Mouse (Mus musculus) heart, embryonic 14.5 days (tissue): ENCODE measurements around the gene Cd248. TPM values are rescaled to one million over a fixed set of nuclear protein-coding genes. Genes with fewer than 3 reads are reported as not detected.

ENCODE experiments used
- ATAC-seq: fragments of 200-750 bp; cut with Nextera tagmentation; 2 replicates; pipeline ENCODE4 v1.8.0; 2017; ENCODE audit warnings: low read depth, moderate TSS enrichment; ENCODE audit not compliant: insufficient number of reproducible peaks, insufficient read depth, low FRiP score
- H3K27ac ChIP-seq, 2 experiments: fragments of 200-500 bp in 1 of 2; fragments of 300-500 bp in 1 of 2; sonication (generic) in 1 of 2; replicated peaks in 1 of 2; 2 replicates each; pipeline ENCODE4 v1.5.1; 2012 to 2014; ENCODE audit warnings: low read depth in 2 of 2, low read length in 2 of 2, control low read depth in 1 of 2, mild to moderate bottlenecking in 1 of 2, mixed read lengths in 1 of 2; ENCODE audit not compliant: control insufficient read depth in 1 of 2, insufficient read depth in 1 of 2
- H3K27me3 ChIP-seq: fragments of 300-500 bp; sonication (generic); 2 replicates; pipeline ENCODE4 v1.6.1; 2014; ENCODE audit warnings: mild to moderate bottlenecking, low read length, control low read depth; ENCODE audit not compliant: control insufficient read depth, insufficient read depth
- H3K36me3 ChIP-seq: fragments of 300-500 bp; sonication (generic); 2 replicates; pipeline ENCODE4 v1.6.1; 2014; ENCODE audit warnings: mild to moderate bottlenecking, control low read depth, low read length, mixed read lengths; ENCODE audit not compliant: control insufficient read depth, insufficient read depth
- H3K4me1 ChIP-seq, 2 experiments: fragments of 200-500 bp in 1 of 2; fragments of 300-500 bp in 1 of 2; sonication (generic) in 1 of 2; 2 replicates each; pipeline ENCODE4 v1.6.1; 2012 to 2014; ENCODE audit warnings: low read length in 2 of 2, control low read depth in 1 of 2, mixed read lengths in 1 of 2; ENCODE audit not compliant: control insufficient read depth in 2 of 2, insufficient read depth in 2 of 2
- H3K4me2 ChIP-seq: fragments of 300-500 bp; sonication (generic); 2 replicates; pipeline ENCODE4 v1.6.1; 2014; ENCODE audit warnings: mild to moderate bottlenecking, low read length
- H3K4me3 ChIP-seq, 2 experiments: fragments of 200-500 bp in 1 of 2; fragments of 300-500 bp in 1 of 2; sonication (generic) in 1 of 2; 2 replicates each; pipeline ENCODE4 v1.5.1; 2012 to 2014; ENCODE audit warnings: low read length in 2 of 2, mild to moderate bottlenecking in 2 of 2, control low read depth in 1 of 2, low read depth in 1 of 2, moderate library complexity in 1 of 2; ENCODE audit not compliant: control insufficient read depth in 1 of 2, insufficient read depth in 1 of 2
- H3K9ac ChIP-seq: fragments of 300-500 bp; sonication (generic); 2 replicates; pipeline ENCODE4 v1.6.1; 2014; ENCODE audit warnings: mild to moderate bottlenecking, low read length
- H3K9me3 ChIP-seq: fragments of 300-500 bp; sonication (generic); 2 replicates; pipeline ENCODE4 v1.6.1; 2016; ENCODE audit warnings: low read length, control low read depth; ENCODE audit not compliant: control insufficient read depth
- WGBS: fragments of 180-500 bp; shearing (Covaris S2); extraction: QIAGEN DNeasy Blood & Tissue Kit; methylation state at CpG from one replicate; pipeline ENCODE4 v1.1.7; 2014; 5-methylcytosine and 5-hydroxymethylcytosine counted together
- polyA plus RNA-seq: library from polyadenylated mRNA; unstranded; fragments of >200 nt; fragmentation: Nextera tagmentation; extraction: Ambion mirVana; gene quantifications from 2 replicates; pipeline ENCODE4 v1.2.1, GENCODE M21; 2014

Cd248 gene
- polyA plus RNA-seq, 1 experiment from 2014 or later, result 16.8 TPM

DNA sequence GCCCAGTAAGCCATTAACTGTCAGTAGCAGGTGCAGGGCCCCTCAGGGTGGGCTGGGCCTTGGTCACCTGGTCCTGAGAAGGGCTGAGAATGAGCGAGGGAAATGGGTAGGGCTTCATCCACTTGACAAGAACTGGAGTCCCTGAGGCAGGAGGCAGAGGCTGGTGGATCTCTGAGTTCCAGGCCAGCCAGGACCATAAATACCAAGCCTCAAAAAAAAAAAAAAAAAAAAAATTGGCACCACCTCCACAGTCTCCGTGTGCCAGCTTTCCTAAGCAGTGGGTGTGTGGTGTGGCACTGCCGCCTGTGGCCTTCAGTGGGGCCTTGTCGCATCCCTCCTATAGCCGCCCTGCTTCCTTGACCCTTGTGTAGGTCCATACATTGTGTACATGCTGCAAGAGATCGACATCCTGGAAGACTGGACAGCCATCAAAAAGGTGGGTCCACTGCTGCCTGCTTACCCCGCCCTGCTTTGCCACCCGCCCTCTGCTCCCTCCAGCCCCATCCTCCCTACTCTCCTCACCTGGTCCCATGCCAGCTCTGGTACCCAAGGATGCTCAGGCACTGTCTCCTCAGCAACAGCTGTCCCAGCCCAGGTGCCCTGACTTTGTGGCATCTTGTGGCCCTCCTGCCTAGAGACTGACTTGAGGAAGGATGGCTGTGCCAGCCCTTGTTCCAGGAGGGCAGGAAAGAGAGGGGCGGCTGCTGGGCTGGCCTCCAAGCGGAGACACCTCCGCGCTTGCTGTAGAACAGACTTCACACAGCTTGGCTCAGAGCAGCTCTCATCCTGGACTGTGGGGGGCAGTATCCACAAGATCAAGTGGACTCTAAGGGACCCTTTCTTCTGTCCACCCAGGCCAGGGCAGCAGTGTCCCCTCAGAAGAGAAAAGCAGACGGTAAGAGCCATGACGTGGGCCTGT lies 19.5 kb upstream of the Cd248 start:
- H3K9me3 ChIP-seq, result no peaks in the 10 kb centered on the region
- H3K4me1 ChIP-seq, result peaks cover 17 to 30% of the 10 kb centered on the region in 2 experiments
- WGBS, result 85% methylated on average over 14 of the region's 14 CpGs
- peaks cover 10% of the 10 kb centered on the region; the same call in 1 of the 2 replicates for H3K27me3 ChIP-seq
- H3K27ac ChIP-seq, result no peak overlapping the region
- H3K4me3 ChIP-seq, result no peak overlapping the region
- H3K36me3 ChIP-seq, result peaks cover 47% of the 10 kb centered on the region
- no peak for ATAC-seq
- H3K4me2 ChIP-seq, result no peak overlapping the region
- no peak overlapping the region for H3K9ac ChIP-seq

DNA sequence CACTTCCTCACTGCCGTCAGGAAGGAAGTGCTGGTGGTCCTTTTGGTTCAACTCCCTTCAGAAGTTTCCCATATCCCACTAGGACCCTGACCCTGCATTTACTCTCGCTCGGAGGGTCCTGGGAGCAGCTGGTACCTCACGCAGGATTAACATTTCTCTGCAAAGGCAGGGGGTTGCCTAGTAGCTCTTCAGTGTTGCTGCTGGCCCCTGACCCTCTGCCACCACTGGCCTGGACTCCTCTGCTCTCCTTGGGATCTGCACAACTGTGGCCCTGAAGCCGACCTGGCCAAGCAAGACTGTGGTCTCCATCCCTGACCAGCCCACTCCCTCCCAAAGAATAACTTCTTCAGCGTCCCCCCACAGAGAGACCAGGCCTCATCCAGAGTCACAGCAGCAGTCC lies 18.6 kb upstream of the Cd248 start:
- H3K4me3 ChIP-seq, result no peak overlapping the region
- 80% methylated on average over 6 of the region's 6 CpGs for WGBS
- H3K27me3 ChIP-seq, result peaks cover 12% of the 10 kb centered on the region; the same call in 1 of the 2 replicates
- H3K4me2 ChIP-seq, result no peak overlapping the region
- H3K4me1 ChIP-seq, result peaks cover 17 to 30% of the 10 kb centered on the region in 2 experiments
- ATAC-seq, result no peak
- H3K9ac ChIP-seq, result no peak overlapping the region
- H3K27ac ChIP-seq, result no peak overlapping the region
- no peaks in the 10 kb centered on the region for H3K9me3 ChIP-seq
- H3K36me3 ChIP-seq, result peaks cover 45% of the 10 kb centered on the region

DNA sequence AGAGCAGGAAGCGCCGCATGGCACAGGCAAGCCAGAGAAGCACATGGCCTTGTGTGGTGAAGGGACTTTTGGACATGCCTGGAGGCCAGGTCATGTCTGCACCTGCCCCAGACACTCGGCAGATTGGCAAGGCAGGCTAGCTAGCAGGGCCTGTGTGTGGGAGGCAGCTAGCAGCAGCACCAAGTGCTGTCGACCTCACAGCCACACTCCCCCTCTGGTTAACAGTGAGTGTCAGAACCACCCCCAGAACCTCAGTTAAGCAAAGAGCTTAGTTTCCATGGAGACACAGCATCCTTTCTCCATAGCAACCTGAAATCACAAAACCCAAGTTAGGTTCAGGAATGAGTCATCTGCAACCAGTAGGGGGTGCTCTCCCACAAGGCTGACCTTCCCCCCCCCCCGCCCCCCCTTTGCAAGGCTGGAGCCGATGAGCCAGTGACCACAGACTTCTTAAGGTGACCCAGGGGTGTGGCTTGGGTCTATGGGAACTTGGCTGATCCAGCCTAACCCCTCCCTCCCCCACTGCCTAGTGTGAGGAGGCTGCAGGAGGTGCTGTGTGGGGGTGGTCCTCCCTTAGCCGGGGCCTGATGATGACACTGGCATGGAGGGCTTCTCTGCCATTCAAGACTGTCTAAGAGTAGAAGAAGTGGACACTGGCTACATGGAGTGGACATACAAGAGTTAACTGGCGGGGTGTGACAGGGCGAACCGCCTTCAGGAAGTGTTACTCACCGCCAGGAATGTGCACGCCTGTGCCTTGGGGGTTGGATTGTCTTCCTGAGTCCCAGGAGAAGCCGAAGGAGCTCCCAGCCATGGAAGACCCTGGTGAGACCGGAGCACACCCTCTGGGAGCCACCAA lies 17.6 kb upstream of the Cd248 start, which contains the start of gene Rin1:
Rin1 (plus strand) TSS at position 435 of the 859 bp plus-strand sequence.
- Histone ChIP-seq H3K4me1 (peaks cover 17 to 30% of the 10 kb centered on the region in 2 experiments), H3K27me3 (peaks cover 12% of the 10 kb centered on the region; the same call in 1 of the 2 replicates), H3K9me3 (no peaks in the 10 kb centered on the region), H3K4me3 (peak within 1 kb of the TSS; percentile 18 to 33), H3K4me2 (peak within 1 kb of the TSS; percentile 69), H3K9ac (peak within 1 kb of the TSS; percentile 61), H3K36me3 (peaks cover 45% of the 10 kb centered on the region), H3K27ac (peak within 1 kb of the TSS; percentile 17 to 53; a peak in 2 of 4 replicates)
- ATAC-seq, result 0 out of 2 replicates have a peak, but pooled peaks have one; percentile 6
- 16% methylated on average over 14 of the region's 14 CpGs for WGBS

DNA sequence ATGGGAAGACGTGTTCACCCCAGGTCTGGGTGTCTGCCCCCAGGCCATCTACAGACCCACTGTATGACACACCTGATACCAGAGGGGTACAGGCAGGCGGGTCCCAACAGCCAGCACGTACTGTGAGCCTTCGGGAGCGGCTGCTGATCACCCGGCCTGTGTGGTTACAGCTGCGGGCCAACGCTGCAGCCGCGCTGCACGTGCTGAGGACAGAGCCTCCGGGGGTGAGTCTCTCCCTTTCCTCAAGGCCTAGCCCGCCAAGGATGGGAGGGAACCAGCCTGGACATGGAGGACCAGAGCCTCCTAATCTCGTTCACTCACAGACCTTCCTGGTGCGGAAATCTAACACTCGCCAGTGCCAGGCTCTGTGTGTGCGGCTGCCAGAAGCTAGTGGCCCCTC lies 16.8 kb upstream of the Cd248 start:
- WGBS, result 1% methylated on average over 17 of the region's 17 CpGs
- peak overlapping the region; percentile 61 for H3K9ac ChIP-seq
- peak overlapping the region; percentile 69 for H3K4me2 ChIP-seq
- peak overlapping the region; percentile 18 to 33 for H3K4me3 ChIP-seq
- ATAC-seq, result 0 out of 2 replicates have a peak, but pooled peaks have one; percentile 11
- no peaks in the 10 kb centered on the region for H3K9me3 ChIP-seq
- H3K27me3 ChIP-seq, result peaks cover 12% of the 10 kb centered on the region; the same call in 1 of the 2 replicates
- peak overlapping the region; percentile 17 to 53; a peak in 2 of 4 replicates for H3K27ac ChIP-seq
- H3K36me3 ChIP-seq, result peaks cover 39% of the 10 kb centered on the region
- peaks cover 17 to 30% of the 10 kb centered on the region in 2 experiments for H3K4me1 ChIP-seq

DNA sequence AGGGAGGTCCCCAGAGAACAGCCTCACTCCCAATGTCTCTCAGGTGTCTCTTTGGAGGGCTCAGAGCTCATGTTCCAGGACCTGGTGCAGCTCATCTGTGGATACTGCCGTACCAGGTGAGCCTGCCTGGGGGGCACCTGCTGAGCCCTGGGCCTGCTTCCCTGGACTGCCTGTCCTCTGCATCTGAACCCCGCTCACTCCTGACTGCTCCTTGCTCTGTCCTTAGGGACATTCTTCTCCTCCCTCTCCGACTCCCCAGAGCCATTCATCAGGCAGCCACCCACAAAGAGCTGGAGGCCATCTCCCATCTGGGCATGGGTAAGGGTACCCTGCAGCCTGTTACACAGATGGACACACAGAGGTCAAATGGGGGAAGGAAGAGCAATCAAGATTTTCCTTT lies 16.4 kb upstream of the Cd248 start:
- WGBS, result 43% methylated on average over 3 of the region's 3 CpGs
- H3K9ac ChIP-seq, result peak overlapping the region; percentile 61
- H3K27ac ChIP-seq, result peak overlapping the region in 1 of 2 experiments; percentile 53; a peak in 2 of 4 replicates
- no peaks in the 10 kb centered on the region for H3K9me3 ChIP-seq
- H3K27me3 ChIP-seq, result peaks cover 12% of the 10 kb centered on the region; the same call in 1 of the 2 replicates
- H3K36me3 ChIP-seq, result peaks cover 34% of the 10 kb centered on the region
- no peak for ATAC-seq
- H3K4me2 ChIP-seq, result peak overlapping the region; percentile 69
- peak overlapping the region; percentile 18 to 33; a peak in 3 of 4 replicates for H3K4me3 ChIP-seq
- H3K4me1 ChIP-seq, result peaks cover 17 to 30% of the 10 kb centered on the region in 2 experiments

DNA sequence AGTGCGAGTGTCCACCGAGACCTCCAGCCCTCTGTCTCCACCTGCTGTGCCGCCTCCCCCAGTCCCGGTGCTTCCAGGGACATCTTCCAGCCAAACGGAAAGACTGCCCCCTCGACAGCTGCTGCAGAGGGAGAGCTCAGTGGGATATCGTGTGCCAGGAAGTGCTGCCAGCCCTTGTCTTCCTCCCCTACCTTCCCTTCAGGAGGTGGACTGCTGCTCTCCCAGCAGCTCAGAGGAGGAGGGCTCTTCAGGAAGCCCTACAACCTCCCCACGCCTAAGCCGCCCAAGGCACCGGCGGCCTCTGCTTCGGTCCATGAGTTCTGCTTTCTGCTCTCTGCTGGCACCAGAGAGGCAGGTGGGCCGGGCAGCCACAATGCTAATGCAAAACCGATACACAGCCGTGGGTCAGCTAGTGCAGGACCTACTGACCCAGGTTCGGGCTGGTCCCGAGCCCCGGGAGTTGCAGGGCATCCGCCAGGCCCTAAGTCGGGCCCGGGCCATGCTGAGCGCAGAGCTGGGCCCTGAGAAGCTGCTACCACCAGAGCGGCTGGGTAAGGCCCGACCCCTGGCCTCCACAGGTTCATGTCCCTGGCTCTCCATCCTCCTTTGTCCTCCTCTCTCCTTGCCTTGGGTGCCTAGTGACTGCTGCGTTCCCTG lies 15.6 kb upstream of the Cd248 start:
- Histone ChIP-seq H3K4me3 (no peak overlapping the region), H3K4me2 (peak overlapping the region; percentile 69), H3K27ac (no peak overlapping the region), H3K9ac (0 out of 2 replicates have a peak overlapping the region, but pooled peaks have one; percentile 2), H3K27me3 (peaks cover 12% of the 10 kb centered on the region; the same call in 1 of the 2 replicates), H3K4me1 (peaks cover 17 to 30% of the 10 kb centered on the region in 2 experiments), H3K9me3 (no peaks in the 10 kb centered on the region), H3K36me3 (peaks cover 26% of the 10 kb centered on the region)
- no peak for ATAC-seq
- WGBS, result 36% methylated on average over 25 of the region's 25 CpGs
